Mouse (Mus musculus): ENCODE measurements around the gene Unkl.

The Unkl gene

DNA sequence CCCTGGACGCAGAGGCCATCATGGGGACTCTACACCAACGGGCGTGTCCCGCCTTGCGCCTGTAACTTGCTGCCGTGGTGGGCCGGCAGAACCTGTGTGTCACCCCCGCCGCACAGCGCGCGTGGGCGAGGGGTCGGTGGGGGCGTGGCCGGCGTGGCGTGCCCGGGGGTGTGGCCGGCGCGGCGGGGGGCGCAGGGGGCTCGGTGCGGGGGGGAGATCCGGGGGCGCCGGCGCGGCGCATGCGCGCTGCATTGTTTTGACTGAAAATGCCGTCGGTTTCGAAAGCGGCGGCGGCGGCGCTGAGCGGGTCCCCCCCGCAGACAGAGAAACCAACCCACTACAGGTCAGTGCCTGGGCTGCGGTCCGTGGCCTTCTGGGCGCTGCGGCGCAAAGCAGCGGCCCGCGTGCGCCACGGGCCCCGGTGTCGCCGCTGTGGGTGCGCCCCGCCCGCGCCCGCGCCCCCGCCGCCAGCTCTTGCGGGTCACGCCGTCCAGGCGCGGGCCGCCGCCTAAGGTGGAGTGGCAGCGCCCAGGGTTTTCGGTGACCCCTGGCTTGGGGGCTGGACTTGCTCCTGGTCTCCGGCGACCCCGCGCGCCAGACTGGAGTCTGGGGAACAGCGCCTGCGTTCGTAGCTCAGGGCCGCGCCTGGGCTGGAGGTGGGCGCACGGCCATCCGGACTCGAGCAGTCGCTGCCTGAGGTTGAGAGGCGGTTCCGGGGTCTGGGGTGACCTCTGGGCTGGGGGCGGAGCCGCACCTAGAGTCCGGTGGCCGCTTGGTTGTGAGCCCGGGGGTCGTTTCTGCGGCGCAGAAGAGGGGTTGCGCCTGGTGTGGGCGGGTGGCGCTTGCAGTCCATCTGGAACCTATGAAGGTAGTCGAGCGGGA is at the start of gene Unkl:
Unkl (plus strand) TSS at position 248 of the 882 bp plus-strand sequence.
- DNase-seq = peak; percentile 84

DNA sequence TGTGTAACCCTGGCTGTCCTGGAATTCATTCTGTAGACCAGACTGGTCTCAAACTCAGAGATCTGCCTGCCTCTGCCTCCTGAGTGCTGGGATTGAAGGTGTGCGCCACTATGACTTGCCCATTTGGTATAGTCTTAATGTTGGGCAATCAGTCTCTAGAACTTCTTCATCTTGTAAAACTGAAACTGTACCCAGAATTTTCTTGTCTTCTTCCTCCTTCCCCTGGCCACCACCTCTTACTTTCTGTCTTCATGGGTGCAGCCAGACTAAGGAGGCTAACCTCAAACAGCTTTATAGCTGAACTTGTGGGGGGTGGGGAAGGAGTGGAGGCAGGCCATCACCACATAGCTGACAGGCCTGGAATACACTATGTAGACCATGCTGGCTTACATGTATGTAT is 49.4 kb upstream of the Unkl start:
- no peak for DNase-seq

DNA sequence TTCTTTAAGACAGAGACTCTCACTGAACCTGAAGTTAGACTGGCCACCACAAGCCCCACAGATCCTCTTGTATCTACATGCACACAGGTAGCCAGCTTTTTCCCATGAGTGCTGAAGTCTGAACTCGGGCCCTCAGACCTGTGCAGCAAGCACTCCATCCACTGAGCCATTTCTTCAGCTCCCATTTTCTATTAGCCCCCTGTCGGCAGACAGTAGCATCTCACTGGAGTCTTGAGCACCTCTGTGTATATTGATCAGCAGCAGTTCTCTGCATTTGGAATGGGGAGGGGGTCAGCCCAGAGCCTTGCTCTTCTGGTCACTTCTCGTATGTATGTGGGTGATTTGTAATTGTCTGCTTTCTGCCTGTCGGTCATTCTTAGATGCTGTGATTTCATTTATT is 48.2 kb upstream of the Unkl start:
- DNase-seq = no peak

GRCm38 (mm10) chr17:25162161-25162560 is 26.0 kb upstream of the Unkl start, which contains the start of gene Ccdc154:
Ccdc154 (plus strand) TSS chr17:25162461.
- no peak for DNase-seq

DNA sequence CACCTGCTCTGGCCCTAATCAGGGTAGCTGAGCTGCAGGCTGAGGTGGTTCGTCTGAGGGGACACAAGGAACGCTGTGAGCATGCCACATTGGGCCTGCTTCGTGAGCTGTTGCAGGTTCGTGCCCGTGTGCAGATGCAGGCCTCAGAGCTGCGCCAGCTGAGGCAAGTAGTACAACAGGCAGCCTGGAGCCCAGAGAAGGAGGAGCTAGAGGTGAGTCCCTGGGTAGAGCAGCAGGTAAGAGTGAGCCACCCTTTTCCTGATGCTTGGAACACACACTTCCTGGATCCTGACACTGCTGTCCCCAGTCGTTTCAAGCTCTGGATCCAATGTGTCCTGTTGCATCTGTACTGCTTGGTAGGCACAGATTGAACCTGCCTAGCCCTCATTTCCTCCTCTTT is 24.8 kb upstream of the Unkl start:
- no peak for DNase-seq

DNA sequence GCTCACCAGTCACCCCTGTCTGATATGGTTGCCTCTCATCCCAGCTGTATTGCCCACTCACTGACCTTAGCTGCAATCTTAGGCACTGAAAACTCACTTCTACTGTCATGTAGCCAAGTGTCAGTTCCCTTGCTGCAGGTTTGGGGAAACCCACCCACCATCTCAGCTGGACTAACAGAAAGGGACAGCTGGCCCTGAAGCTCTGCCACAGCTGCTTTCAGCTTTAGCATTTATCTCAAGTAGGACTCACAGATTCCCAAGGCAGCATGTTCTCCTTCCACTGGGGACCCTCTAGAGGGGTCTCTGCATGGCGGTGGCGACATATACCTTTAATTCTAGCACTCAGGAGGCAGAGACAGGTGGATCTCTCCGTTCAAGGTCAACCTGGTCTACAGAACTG is 23.4 kb upstream of the Unkl start:
- DNase-seq = no peak

- DNase-seq = no peak
These were observed 22.1 kb upstream of the Unkl start for GRCm38 (mm10) chr17:25165970-25166671.

DNA sequence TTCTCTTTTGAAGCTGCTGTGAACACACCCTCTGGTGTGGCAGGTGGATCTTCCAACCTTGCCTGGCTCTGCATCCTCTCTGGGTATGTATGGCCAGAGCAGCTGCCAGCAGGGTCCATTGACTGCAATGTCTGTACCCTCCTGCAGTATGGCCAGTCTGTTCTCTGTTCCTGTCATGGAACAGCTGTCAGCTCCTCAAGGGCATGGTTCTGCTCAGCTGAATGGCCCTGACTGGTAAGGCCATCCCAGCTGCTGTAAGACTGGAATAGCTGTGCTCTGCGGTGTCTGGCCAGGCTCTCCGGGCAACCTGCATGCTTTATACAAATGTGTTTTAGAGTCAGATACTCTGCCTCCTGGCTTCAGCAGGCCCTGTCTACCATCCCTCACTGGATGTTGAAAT is 18.5 kb upstream of the Unkl start:
- DNase-seq = no peak

- DNase-seq = no peak
These were observed 15.6 kb upstream of the Unkl start for GRCm38 (mm10) chr17:25172558-25172957.

- DNase-seq = no peak
These were observed 12.8 kb upstream of the Unkl start, which contains the start of gene Gm38655 for GRCm38 (mm10) chr17:25175411-25175810. Gm38655 (minus strand) TSS chr17:25175471.

DNA sequence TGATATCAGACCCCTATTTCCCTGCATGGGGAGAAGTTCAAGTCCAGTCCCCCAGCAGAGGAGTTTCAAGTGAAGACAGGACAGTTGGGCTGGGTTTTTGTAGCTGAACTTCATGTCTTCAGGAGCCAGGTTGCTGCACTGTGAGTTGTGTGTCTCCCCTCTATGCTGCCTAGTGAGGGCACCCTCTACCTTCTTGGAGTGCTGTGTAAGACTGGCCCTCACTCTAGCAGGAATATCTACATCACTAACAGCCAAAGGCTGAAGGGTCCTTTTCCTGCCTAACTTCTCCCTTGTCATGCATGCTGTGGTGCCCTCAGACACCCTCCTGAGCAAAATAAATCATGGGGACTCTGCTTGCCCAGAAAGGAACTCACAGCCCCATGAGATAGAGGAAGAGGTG is 5.0 kb upstream of the Unkl start:
- DNase-seq = no peak

GRCm38 (mm10) chr17:25184129-25184691 is 4.0 kb upstream of the Unkl start, which contains the start of gene BC003965:
BC003965 (plus strand) TSS chr17:25184554.
- peak; percentile 98 for DNase-seq

GRCm38 (mm10) chr17:25184961-25185360 is 3.2 kb upstream of the Unkl start:
- no peak for DNase-seq

DNA sequence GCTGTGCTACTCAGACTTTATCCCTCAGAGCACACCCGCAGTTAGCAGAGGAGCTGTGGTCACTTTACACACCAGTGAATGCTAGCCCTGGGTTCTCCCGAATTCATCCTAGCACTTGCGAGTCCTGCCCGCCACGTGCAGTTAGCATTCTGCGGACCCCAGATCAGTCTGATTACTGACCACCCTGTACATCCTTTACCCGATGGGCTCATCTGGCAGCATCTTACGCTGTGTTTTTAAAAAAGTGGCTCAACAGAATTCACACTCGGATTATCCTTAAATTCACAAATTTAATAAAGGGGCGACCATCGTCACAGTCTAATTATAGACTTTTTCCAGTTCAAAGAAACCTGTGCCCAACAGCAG is 430 bp upstream of the Unkl start:
- no peak for DNase-seq

- no peak for DNase-seq
These were observed 894 bp downstream of the Unkl start for GRCm38 (mm10) chr17:25189091-25189490.

DNA sequence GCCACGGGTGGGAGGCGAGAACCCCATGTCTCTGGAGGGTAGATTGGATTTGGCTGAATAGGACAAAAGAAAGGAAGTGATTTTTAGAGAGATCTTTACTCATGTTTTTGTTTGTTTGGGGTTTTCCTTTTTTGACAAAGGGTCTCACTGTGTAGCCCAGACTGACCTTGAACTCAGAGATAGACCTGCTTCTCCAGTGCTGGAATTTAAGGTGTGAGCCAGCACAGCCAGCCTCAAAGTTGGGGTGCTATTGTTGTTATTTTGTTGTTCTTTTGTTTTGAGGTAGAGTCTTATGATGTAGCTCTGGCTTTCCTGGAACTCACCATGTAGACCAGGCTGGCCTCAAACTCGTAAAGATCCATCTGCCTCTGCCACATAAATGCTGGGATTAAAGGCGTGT is 14.2 kb downstream of the Unkl start:
- no peak for DNase-seq

- no peak for DNase-seq
These were observed 21.8 kb downstream of the Unkl start for GRCm38 (mm10) chr17:25210006-25210405.

- no peak for DNase-seq
These were observed 22.7 kb downstream of the Unkl start for GRCm38 (mm10) chr17:25210680-25211466.

- DNase-seq = no peak
These were observed 23.5 kb downstream of the Unkl start for GRCm38 (mm10) chr17:25211705-25212104.

GRCm38 (mm10) chr17:25215431-25215830 is 27.2 kb downstream of the Unkl start:
- no peak for DNase-seq

DNA sequence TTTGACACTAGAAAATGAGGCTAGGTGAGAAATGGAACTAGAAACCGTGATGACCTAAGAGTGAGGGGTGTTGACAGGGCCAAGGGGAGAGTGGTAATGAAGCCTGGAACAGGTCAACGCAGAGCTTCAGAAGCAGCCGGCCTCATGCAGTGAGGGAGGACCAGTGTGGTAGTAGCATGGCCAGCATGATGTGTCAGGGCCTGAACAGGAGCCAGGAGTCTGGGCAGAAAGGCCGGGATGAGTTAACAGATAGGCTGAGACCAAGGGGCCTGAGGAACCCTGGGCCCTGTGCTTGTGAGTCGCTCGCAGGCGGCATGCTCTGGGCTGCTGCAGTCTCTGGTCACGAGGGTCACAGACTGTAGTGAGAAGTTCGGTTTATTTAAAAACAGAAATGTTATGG is 30.8 kb downstream of the Unkl start:
- no peak for DNase-seq

DNA sequence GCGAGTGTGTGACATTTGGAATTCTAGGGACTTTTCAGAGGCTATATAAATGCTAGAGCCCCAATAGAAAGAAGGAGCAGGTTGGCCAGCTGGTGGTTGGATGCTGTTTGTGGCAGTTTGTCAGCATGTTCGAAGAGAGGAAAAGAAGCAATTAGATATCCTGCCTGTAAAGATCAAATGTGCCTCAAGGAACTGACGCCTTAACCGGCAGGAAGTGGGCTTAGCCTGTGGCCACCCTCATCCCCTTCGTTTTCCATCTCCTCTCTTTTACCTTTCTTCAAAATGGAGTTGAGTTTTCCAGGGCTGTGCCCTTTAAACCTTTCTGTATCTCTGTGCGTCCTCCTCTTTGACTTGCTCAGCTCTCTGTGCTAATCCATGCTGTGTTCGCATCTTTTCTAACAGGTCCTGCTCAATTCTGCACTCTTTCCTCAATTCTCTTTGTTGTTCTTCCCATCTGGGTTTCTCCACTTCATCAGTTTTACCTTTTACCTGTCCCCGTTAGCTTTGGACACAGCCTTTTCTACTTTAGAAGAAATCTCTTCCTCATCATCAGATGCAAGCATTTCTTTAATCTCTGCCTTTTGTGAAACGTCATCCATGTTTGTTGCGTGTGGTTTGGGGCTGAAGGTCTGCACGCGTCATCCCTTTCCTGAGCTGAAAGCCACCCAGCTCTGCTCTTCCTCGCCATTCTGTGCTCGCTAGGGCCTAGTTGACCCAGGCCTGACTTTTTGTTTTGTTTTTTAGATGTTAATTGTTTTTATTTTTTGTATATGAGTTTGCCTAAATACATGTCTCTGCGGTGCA is 31.5 kb downstream of the Unkl start:
- DNase-seq = no peak
